Mouse (Mus musculus): Measurements from ENCODE around the gene Gm3336. TPM values are rescaled to one million over a fixed set of nuclear protein-coding genes. Genes with fewer than 3 reads are reported as not detected.
A peak's percentile ranks its signal among the peaks of the same experiment; 100 is the strongest.

The Gm3336 gene
- polyA plus RNA-seq, 1 experiment: 0.26 TPM

GRCm38 (mm10) chr8:70699834-70700554 is 18.3 kb upstream of the Gm3336 start:
- peaks cover 11% of the 10 kb centered on the region for H3K36me3 ChIP-seq (replicated peaks; ENCODE audit: low read length)
- H3K4me1 ChIP-seq: peaks cover 68% of the 10 kb centered on the region
- H3K9me3 ChIP-seq: no peaks in the 10 kb centered on the region
- TF ChIP-seq FLI1 (IDR thresholded peaks at IDR 0.05; ENCODE audit: low read length) (no peak), GATA1 (IDR thresholded peaks at IDR 0.05; ENCODE audit: borderline replicate concordance, low read length) (no peak)
- no peaks in the 10 kb centered on the region for H3K27me3 ChIP-seq (replicated peaks)
- peak overlapping the region; percentile 98 for H3K4me3 ChIP-seq (replicated peaks)

- peaks cover 11% of the 10 kb centered on the region for H3K36me3 ChIP-seq (replicated peaks; ENCODE audit: low read length)
- no peaks in the 10 kb centered on the region for H3K9me3 ChIP-seq
- no peak for TF ChIP-seq GATA1 (IDR thresholded peaks at IDR 0.05; ENCODE audit: borderline replicate concordance, low read length)
- TF ChIP-seq FLI1 (IDR thresholded peaks at IDR 0.05; ENCODE audit: low read length): no peak
- H3K27me3 ChIP-seq (replicated peaks): no peaks in the 10 kb centered on the region
- H3K4me3 ChIP-seq (replicated peaks): peak overlapping the region; percentile 98
- H3K4me1 ChIP-seq: peaks cover 66% of the 10 kb centered on the region
These were observed 17.8 kb upstream of the Gm3336 start for GRCm38 (mm10) chr8:70700555-70700922.

GRCm38 (mm10) chr8:70701048-70701981 is 17.0 kb upstream of the Gm3336 start:
- TF ChIP-seq GATA1 (IDR thresholded peaks at IDR 0.05; ENCODE audit: borderline replicate concordance, low read length) (no peak), FLI1 (IDR thresholded peaks at IDR 0.05; ENCODE audit: low read length) (no peak)
- no peaks in the 10 kb centered on the region for H3K27me3 ChIP-seq (replicated peaks)
- peaks cover 11% of the 10 kb centered on the region for H3K36me3 ChIP-seq (replicated peaks; ENCODE audit: low read length)
- H3K9me3 ChIP-seq: no peaks in the 10 kb centered on the region
- H3K4me1 ChIP-seq: peaks cover 58% of the 10 kb centered on the region
- peak overlapping the region; percentile 98 for H3K4me3 ChIP-seq (replicated peaks)

- peaks cover 5% of the 10 kb centered on the region for H3K27me3 ChIP-seq (replicated peaks)
- TF ChIP-seq FLI1 (IDR thresholded peaks at IDR 0.05; ENCODE audit: low read length) (no peak), GATA1 (IDR thresholded peaks at IDR 0.05; ENCODE audit: borderline replicate concordance, low read length) (no peak)
- peak overlapping the region; percentile 98 for H3K4me3 ChIP-seq (replicated peaks)
- peaks cover 11% of the 10 kb centered on the region for H3K36me3 ChIP-seq (replicated peaks; ENCODE audit: low read length)
- peaks cover 49% of the 10 kb centered on the region for H3K4me1 ChIP-seq
- H3K9me3 ChIP-seq: peaks cover 4% of the 10 kb centered on the region; the same call in 1 of the 2 replicates
These were observed 16.1 kb upstream of the Gm3336 start for GRCm38 (mm10) chr8:70701982-70702841.

GRCm38 (mm10) chr8:70702842-70703182 is 15.5 kb upstream of the Gm3336 start:
- peaks cover 9% of the 10 kb centered on the region for H3K27me3 ChIP-seq (replicated peaks)
- TF ChIP-seq GATA1 (IDR thresholded peaks at IDR 0.05; ENCODE audit: borderline replicate concordance, low read length) (no peak), FLI1 (IDR thresholded peaks at IDR 0.05; ENCODE audit: low read length) (no peak)
- peak overlapping the region; percentile 62 for H3K4me3 ChIP-seq (replicated peaks)
- peaks cover 46% of the 10 kb centered on the region for H3K4me1 ChIP-seq
- H3K9me3 ChIP-seq: peaks cover 4% of the 10 kb centered on the region; the same call in 1 of the 2 replicates
- peaks cover 11% of the 10 kb centered on the region for H3K36me3 ChIP-seq (replicated peaks; ENCODE audit: low read length)

- peak within 1 kb of the TSS; percentile 62 for H3K4me3 ChIP-seq (replicated peaks)
- no peak for TF ChIP-seq FLI1 (IDR thresholded peaks at IDR 0.05; ENCODE audit: low read length)
- TF ChIP-seq GATA1 (IDR thresholded peaks at IDR 0.05; ENCODE audit: borderline replicate concordance, low read length): no peak
These were observed 15.1 kb upstream of the Gm3336 start, which contains the start of gene Iqcn for GRCm38 (mm10) chr8:70703287-70703686. Iqcn (plus strand) TSS chr8:70703457.

GRCm38 (mm10) chr8:70708281-70708680 is 10.1 kb upstream of the Gm3336 start:
- Histone ChIP-seq H3K36me3 (replicated peaks; ENCODE audit: low read length) (no peaks in the 10 kb centered on the region), H3K4me3 (replicated peaks) (no peak overlapping the region), H3K4me1 (peaks cover 28% of the 10 kb centered on the region), H3K9me3 (peaks cover 4% of the 10 kb centered on the region; the same call in 1 of the 2 replicates), H3K27me3 (replicated peaks) (peaks cover 64% of the 10 kb centered on the region)
- TF ChIP-seq GATA1 (IDR thresholded peaks at IDR 0.05; ENCODE audit: borderline replicate concordance, low read length) (no peak), FLI1 (IDR thresholded peaks at IDR 0.05; ENCODE audit: low read length) (no peak)

More at GRCm38 (mm10) chr8:70703287-70703686, 15.1 kb upstream of the Gm3336 start, which contains the start of gene Iqcn:
- H3K9me3 ChIP-seq: peaks cover 4% of the 10 kb centered on the region; the same call in 1 of the 2 replicates
- H3K4me1 ChIP-seq: peaks cover 42% of the 10 kb centered on the region
- peaks cover 14% of the 10 kb centered on the region for H3K27me3 ChIP-seq (replicated peaks)
- peaks cover 11% of the 10 kb centered on the region for H3K36me3 ChIP-seq (replicated peaks; ENCODE audit: low read length)

GRCm38 (mm10) chr8:70709794-70710193 is 8.5 kb upstream of the Gm3336 start:
- H3K27me3 ChIP-seq (replicated peaks): peaks cover 78% of the 10 kb centered on the region
- peaks cover 25% of the 10 kb centered on the region for H3K4me1 ChIP-seq
- H3K9me3 ChIP-seq: peaks cover 4% of the 10 kb centered on the region; the same call in 1 of the 2 replicates
- TF ChIP-seq GATA1 (IDR thresholded peaks at IDR 0.05; ENCODE audit: borderline replicate concordance, low read length) (no peak), FLI1 (IDR thresholded peaks at IDR 0.05; ENCODE audit: low read length) (no peak)
- H3K4me3 ChIP-seq (replicated peaks): no peak overlapping the region
- H3K36me3 ChIP-seq (replicated peaks; ENCODE audit: low read length): no peaks in the 10 kb centered on the region

GRCm38 (mm10) chr8:70710296-70710695 is 8.0 kb upstream of the Gm3336 start:
- H3K9me3 ChIP-seq: peaks cover 4% of the 10 kb centered on the region; the same call in 1 of the 2 replicates
- H3K36me3 ChIP-seq (replicated peaks; ENCODE audit: low read length): no peaks in the 10 kb centered on the region
- TF ChIP-seq GATA1 (IDR thresholded peaks at IDR 0.05; ENCODE audit: borderline replicate concordance, low read length) (no peak), FLI1 (IDR thresholded peaks at IDR 0.05; ENCODE audit: low read length) (no peak)
- no peak overlapping the region for H3K4me3 ChIP-seq (replicated peaks)
- H3K4me1 ChIP-seq: peaks cover 25% of the 10 kb centered on the region
- peaks cover 83% of the 10 kb centered on the region for H3K27me3 ChIP-seq (replicated peaks)
